Mouse (Mus musculus) spleen, adult 12 weeks (tissue): ENCODE data around the gene Pmel.
"Not testable (repeated sequence)": the region's sequence is repeated elsewhere in the genome, so short reads cannot be mapped to it uniquely, and the experiment has no call there.

Source experiments
- DNase-seq: peaks from one replicate; pipeline ENCODE4 v3.0.0; 2022; ENCODE audit warnings: low spot score

The Pmel gene

DNA sequence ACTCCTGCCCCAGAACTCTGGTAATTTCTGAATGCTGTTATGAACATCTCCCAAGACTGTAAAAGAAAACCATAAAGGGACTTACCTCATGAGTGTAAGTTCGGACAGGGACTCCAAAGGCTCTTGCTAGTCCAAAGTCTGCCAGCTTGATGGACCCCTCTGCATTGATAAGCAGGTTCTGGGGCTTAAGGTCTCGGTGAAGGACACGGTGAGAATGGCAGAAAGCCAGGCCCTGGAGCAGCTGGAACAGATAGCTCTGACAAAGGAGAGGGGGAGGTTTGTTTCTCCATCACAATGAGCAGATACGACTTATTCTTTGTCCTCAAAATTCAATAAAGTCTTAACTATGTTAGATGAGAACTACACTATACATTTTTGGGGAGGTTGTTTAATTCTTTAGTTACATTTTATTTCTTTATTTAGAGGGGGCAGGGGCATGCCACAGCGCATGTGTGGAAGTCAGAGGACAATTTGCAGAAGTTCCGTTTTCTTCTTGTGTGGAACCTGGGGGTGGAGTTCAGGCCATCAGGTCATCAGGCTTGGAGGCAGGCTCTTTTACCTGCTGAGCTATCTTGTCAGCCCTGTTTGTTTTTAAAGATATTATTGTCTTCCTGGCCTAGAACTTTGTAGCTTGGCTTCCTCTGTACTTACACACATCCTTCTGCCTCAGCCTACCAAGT lies 1.5 kb upstream of the Pmel start:
- no peak for DNase-seq

DNA sequence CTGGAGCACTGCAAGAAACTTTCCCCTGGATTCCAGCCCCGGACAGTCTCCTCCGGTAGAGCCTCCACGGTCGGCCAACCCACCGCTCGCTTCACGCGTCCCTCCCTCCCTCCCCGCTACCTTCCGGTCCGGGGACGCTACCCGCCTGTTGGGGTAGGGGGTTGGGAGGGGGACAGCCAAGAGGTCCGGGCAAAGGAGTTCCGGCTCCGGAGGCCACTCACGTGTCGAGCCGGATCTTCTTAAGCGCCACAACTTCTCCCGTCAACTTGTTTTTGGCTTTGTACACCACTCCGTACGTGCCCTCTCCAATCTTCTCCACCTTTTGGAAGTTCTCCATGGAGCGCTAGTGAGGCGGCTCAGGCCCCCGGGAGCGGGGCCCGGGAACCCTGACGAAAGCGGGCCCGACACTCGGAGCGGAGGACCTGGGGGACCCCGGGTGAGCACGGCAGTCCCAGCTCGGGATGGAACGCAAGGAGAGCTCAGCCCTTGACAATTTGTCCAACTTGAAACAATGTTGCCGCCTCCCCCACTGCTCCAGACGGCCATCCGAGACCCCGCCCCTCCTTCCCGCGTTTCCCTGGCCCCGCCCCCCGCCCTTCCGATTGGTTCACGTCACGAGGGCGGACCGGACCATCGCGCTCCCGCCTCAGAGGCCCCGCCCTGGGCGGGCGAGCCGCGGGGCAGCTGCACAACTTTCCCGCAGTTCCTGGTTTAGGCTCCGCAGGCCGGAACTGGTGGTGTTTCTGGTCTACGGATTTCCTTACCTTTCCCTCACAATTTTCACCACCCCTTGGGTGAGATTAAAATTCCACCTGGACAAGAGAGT lies 709 bp downstream of the Pmel start, which contains the start of gene Cdk2:
Cdk2 (minus strand) TSS at position 541 of the 826 bp plus-strand sequence.
- DNase-seq: peak; percentile 83

DNA sequence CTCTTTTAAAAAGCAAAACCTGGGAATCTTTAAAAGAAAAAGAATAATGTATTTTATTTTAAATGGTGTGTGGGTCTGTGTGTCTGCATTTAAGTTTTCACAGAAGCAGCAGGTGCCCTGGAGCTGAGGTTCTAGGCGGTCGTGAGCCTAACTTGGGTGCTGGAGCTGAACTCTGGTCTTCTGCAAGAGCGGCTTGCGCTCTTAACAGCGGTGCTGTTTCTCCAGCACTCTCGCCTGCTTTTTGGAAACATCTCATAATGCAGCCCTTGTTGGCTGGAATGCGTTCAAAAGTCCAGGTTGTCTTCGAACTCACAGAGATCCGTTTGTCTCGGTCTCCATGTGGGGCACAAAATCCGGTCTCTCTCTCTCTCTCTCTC lies 1.3 kb downstream of the Pmel start:
- no peak for DNase-seq

DNA sequence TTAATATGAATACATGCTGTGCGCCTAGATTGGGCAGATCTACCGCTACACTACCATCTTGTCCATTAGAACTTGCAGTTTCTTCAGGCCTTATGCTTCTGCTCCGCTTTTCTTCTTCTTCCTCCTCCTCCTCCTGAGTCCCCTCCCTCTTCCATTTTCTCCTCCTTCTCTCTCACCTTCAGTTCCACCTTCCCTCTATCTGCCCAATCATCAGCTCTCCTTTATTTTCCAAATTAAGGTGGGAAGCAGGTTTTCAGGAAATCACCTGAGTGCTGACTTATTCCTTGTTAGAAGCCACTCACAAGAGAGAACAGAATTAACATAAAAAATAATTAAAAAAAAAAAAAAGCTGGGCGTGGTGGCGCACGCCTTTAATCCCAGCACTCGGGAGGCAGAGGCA lies 7.3 kb downstream of the Pmel start:
- DNase-seq: not testable (repeated sequence)

DNA sequence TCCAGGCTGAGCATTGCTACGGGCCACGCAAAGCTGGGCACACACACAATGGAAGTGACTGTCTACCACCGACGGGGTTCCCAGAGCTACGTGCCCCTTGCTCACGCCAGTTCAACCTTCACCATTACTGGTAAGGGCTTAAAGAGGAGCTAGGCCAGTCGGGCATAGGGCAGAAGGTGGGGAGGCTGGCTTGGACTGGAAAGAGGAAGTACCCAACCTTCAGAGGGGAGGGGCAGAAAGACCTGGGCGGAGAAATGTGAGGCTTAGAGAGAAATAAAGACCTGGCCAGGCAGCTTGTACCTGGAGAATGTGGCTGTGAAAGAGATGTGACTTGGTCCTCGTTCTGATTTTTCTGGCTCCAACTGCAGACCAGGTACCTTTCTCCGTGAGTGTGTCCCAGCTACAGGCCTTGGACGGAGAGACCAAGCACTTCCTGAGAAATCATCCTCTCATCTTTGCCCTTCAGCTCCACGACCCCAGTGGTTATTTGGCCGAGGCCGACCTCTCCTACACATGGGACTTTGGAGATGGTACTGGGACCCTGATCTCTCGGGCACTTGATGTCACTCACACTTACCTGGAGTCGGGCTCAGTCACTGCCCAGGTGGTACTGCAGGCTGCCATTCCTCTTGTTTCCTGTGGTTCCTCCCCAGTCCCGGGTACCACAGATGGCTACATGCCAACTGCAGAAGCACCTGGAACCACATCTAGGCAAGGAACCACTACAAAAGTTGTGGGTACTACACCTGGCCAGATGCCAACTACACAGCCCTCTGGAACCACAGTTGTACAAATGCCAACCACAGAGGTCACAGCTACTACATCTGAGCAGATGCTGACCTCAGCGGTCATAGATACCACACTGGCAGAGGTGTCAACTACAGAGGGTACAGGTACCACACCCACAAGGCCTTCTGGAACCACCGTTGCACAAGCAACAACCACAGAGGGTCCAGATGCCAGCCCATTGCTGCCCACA lies 11.9 kb downstream of the Pmel start:
- no peak for DNase-seq

DNA sequence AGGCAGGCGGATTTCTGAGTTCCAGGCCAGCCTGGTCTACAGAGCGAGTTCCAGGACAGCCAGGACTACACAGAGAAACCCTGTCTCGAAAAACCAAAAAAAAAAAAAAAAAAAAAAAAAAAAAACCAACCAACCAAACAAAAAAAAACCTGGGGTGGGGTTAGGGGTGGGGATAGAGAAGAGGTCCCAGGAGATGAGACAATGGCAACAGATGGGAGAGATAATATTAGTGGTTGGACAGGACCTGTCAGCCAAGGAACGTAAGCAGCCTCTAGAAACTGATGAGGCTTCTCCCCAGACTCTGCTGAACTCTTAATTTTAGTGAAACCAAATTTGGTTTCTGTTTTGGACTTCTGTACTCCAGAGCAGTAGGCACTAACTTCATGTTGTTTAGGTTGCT lies 21.5 kb downstream of the Pmel start:
- DNase-seq: not testable (repeated sequence)

DNA sequence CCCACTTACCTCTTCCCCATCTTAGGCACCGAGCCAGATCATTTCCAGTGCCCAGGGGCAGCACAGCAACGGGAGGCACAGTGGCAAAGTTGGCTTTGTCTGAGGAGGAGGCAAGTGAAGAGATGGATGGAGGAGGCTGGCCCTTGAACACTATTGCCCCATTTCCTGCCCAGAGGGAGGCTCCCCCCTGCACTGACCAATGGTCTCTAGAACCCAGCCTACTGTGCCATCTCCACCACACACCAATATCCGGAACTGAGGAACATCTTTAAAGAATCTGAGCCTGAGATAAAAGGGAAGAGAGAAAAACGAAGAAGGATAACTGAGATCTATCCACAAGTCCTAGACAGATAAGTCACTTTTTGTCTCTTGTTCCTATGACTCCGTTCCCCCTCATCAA lies 24.1 kb downstream of the Pmel start:
- DNase-seq: no peak

DNA sequence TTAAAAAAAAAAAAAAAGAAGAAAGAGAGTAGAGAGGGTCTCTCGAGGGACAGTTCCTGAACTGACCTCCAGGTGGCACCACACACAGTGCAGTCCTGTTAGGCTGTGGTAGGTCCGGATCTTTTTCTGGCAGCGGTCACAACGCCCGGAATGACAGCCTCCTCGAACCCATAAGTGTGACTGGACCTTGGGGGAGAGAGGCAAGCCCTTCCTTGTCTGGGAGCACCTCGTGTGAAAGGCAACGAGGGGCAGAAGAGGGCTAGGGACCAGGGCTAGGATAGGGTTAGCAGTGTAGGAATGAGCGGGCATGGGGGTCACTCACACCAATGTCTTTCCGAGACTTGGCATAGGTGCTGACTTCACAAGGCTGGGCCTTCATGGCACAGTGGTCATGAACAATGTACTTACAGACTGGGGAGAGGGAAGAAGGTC lies 27.0 kb downstream of the Pmel start:
- peak; percentile 37 for DNase-seq

DNA sequence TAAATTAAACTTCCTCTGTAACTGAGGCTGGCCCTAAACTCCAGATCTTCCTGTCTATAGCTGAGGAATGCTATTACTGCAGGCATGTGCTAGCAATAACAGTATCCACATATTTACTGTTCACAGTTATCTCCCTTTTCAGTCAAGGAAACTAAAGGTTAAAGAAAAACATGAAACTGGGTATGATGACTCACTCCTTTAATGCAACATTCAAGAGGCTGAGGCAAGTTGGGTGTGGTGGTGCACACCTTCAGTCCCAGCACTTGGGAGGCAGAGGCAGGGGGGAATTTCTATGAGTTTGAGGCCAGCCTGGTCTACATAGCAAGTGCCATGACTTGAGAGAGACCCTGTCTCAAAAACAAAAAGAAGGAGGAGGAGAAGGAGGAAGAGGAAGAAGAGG lies 28.0 kb downstream of the Pmel start:
- DNase-seq: no peak

DNA sequence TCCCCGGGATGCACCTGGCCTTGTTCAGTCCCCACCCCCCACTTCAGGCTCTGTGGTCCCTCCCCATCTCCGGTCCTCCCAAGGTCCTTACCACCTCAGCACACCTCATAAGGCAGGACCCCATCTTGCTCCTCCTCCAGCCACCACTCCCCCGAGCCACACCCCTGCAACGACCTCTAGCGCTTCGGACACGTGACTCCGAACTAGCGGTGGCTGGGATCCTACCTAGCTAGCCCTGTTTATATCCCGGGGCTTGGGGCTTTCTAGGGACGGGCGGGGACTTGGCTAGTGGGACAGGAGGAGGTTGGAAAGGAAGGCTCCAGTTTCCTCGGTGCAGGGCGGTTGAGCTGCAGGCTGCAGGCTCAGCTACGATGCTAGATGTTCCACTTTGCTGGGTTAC lies 33.4 kb downstream of the Pmel start:
- no peak for DNase-seq

DNA sequence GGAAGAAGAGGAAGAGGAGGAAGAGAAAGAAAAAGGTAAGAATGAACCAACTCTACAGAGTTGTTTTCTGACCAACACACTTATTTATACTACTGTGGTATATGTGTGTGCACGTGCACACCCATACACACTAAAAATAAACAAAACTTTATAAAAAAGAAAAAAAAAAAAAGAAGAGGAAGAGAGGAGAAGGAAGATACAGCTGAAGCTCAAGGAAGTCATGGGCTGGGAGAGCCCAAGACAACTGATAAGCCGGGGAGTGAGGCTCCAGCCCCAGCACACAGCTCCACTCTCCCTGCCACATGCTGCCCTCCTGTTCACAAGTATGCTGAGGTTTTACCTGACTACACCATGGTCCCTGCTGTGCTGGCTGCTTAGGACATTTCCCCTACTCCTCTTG lies 36.3 kb downstream of the Pmel start:
- DNase-seq: no peak

DNA sequence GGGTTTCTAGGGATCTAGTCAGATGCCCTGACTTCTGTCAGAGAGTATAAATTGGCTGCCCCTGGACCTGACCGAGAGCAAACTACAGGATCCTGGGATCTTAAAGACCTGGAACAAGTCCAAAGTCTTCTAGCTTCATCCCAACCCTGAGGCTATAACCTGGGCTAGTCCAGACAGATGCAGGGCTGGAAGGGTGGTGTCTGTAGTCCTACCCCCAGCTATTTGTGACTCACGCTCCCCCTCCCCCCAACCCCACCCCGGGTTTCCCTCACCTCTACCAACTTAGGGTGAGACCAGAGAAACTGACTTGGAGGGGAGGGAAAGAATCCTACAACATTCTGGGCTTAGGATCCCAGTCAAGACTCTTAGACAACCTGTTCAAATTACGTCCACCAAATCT lies 38.6 kb downstream of the Pmel start:
- DNase-seq: no peak

DNA sequence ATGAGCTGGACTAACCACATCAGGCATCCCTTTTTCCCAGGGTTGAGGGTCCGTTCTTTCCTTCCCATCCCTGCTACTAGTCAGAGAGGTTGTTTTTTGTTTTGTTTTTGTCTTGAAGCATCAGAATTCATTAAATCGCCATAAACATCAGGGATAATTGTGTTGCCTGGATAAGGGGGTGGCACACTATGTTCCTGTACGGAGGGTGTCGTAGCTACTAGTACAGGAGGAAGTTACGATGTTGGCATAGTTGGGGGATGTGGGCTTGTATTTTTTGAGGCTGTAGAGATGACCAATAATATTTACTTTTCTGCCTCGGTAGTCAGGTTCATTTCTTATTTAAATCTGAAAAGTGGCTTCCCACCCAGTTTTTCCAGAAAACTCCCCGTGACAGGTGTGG lies 39.2 kb downstream of the Pmel start:
- DNase-seq: no peak

DNA sequence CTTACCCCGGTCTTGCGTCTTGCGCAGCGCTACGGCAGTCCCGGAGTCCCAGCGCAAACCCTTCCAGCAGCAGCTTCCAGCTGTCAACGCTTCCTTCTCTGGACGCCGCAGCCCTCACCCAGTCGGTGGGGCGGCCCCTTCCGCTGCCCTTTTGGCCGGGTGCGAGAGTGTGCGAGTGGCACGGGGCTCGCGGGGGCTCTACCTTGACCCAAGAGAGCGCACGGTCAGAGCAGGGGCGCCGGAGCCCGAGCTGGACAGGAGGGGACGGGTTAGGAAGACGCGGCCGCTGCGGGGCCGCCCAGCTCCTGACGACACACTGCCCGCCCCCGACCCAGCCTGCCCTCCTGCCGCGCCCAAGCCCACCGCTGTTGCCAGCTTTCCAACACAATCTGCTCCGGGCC lies 39.8 kb downstream of the Pmel start:
- no peak for DNase-seq

DNA sequence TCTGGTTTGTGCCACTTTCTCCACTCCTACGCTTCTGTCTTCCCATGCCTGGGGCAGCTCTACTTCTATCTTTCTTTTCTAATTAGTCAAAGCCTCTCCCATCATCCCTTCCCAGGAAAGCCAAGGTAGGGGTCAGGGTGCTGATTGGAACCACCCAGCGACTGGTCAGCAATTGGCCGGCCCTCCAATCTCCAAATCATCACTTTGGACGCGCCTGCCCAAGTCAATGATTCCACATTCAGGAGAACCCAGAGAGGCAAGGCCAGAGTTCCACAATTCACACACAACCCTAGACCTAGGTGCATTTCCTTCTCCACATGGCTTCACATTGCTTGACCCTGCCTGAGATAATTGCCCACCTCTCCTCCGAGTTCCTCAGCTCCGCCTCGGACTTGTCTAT lies 40.2 kb downstream of the Pmel start:
- DNase-seq: no peak

DNA sequence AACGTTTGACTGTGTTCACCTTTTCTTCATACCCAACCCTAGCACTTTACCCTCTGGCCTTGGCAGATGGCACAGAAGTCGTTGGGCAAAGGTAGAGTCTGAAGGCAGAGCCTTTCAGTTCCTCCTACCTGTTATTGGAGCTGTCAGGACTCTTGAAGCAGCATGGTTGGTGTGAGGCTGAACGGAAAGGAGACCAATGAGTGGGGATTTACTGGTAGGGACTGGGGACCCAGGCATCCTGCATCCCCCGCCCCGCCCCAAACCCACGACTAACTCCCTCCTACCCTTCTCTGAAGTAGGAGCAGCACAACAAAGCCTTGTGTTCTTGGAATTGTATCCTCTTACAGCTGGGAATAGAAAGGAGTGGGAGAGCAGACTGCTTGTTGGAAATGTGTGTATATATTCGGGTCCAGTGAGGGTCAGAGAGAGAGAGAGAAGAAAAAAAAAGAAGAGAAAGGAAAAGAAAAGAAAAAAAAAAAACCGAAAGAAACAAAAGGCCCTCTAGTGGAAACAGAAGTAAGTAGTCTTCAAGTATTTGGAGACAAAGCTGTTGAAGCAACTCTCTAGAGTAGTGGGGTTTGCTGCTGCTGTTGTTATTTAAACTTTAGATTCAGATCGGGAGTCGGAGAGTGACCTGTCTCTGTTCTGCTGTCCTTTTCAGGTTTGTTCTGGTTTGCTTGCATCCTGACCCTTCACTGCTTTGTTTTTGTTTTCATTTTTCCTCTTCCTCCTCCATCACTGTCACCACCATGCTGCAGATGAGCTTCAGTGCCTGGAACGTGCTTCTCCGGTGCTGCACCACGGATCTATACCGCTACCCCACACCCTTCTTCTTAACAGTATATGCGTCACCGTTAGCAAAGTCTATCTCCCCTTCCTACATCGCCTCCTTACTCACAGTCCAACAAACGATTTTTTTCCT lies 40.9 kb downstream of the Pmel start, which contains the start of gene Dgka:
Dgka (minus strand) TSS at position 176 of the 922 bp plus-strand sequence.
- no peak for DNase-seq

DNA sequence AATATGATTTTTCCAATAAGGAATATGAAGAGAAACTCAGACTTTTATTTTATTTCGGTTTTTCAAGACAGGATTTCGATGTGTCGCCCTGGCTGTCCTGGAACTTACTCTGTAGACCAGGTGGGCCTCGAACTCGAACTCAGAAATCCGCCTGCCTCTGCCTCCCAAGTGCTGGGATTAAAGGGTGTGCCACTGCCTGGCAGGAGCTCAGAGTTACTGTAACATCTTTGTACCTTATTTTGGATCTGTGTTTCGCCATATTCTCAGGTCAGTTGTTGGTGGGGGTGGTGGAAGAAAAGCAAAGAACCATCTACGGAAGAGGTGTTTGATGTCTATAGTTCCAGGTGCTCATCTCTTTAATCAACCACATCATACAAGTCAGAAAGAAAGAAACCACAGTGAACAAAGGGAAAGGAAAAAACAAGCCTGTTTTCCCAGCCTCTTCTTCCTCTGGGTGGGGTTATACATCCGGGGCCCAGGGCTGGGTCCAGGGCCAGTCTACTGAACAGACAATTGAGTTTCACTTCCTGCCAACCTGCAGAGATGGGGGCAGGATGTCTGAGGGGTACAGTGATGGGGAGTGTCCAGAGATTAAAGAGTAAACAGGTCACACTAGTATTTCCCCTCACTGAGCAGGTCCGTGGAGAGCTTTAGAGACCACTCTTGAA lies 42.1 kb downstream of the Pmel start:
- no peak for DNase-seq

DNA sequence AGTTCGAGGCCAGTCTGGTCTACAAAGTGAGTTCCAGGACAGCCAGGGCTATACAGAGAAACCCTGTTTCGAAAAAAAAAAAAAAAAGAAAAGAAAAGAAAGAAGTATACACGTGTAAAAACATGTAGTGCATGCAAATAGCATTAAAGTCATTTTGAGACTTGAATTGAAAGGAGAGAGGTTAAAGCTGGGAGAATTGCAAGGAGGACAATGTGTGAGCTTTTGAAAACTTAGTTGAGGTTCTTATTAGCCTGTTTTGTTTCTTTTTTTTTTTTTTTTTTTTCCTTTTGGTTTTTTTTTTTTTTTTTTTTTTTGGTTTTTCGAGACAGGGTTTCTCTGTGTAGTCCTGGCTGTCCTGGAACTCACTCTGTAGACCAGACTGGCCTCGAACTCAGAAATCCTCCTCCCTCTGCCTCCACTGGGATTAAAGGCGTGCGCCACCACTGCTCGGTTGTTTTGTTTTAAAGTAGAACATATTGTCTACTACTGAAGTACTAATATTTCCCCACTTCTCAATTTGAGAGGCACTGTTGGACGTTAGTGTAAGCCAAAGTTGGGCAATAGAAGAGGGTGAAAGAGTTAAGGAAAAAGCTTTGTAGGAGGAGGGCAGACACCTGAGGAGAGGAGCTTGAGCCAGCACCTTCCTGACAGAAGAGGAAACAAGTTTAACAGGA lies 43.1 kb downstream of the Pmel start:
- DNase-seq: no peak

DNA sequence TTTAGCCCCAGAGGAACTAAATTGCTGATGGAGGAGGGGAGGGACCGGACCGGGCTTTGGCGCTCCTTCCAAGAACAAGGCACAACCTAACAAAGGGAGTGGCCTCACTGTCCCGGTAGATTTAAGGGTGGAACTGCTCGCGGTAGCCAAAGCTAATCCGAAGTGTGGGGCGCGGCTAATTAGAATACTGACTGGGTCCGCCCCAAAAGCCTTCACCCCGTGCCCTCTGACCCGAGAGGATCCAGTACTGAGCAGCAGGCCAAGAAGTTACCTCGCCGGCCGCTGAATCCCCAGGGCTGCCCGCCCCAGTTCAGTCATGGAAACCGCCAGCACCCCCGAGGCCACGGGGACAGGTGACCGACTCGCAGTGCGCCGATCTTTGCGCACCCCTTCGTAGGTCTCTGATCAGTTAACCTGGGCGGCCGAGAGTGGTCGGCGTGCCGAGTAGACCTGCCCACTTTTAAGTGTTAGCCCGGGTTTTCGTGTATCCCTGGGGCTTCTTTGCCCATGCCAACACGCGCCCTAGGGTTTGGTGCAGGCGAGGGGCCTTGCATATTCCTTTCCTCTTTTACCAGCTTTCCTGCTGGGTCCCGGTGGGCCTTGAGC lies 43.8 kb downstream of the Pmel start, which contains the start of gene Pym1:
Pym1 (plus strand) TSS at position 244 of the 606 bp plus-strand sequence.
- DNase-seq: peak; percentile 69
